In genomic region chr1:131181642-131182527, GRCm38 (mm10) we compare ENCODE assay signal across 8 mouse cellular contexts. TPM values are rescaled to one million over a fixed set of nuclear protein-coding genes. Genes with fewer than 3 reads are reported as not detected.
DNase-seq lines count a peak whose midpoint lies in the region; ATAC-seq lines count a peak whose summit lies in the region.

No protein-coding gene starts in this region.

- no peak overlapping the region for H3K27ac ChIP-seq in kidney, embryonic 14.5 days (ENCODE audit: low read depth, low read length)

- H3K4me2 ChIP-seq in kidney, embryonic 14.5 days (replicated peaks; ENCODE audit: low read depth, low read length) = no peak overlapping the region

- peaks cover 21% of the 10 kb centered on the region for H3K36me3 ChIP-seq in kidney, embryonic 14.5 days (ENCODE audit: control insufficient read depth, insufficient read depth, low read length)

- intact Hi-C loops in gastrocnemius, postnatal 36 days (cut with DNase I) = loop anchor here (1.0 to 2.0 kb wide), 2 partner anchors 65 to 79 kb away; no protein-coding TSS in a partner anchor

- no peak overlapping the region for H3K9ac ChIP-seq in kidney, embryonic 14.5 days (ENCODE audit: low read depth, low read length)

- ATAC-seq in kidney, embryonic 14.5 days (ENCODE audit: low FRiP score, low TSS enrichment) = peak; percentile 65

- H3K4me3 ChIP-seq in kidney, embryonic 14.5 days (ENCODE audit: low read length) = no peak overlapping the region

- no peaks in the 10 kb centered on the region for H3K4me1 ChIP-seq in kidney, embryonic 14.5 days (ENCODE audit: control insufficient read depth, insufficient read depth, low read length)

- no peaks in the 10 kb centered on the region for H3K27me3 ChIP-seq in kidney, embryonic 14.5 days (ENCODE audit: control insufficient read depth, insufficient read depth, low read length)

- WGBS in kidney, embryonic 14.5 days = 62% methylated on average over 9 of the region's 9 CpGs

- DNase-seq in 416B (ENCODE audit: low read depth) (peak; percentile 88), liver (peak; percentile 78)
- peak; percentile 68 for DNase-seq in adrenal gland, adult 8-10 months
- peak; percentile 82 for DNase-seq in embryo, embryonic 11 days
- peak; percentile 72 to 73 for DNase-seq in gastrocnemius, postnatal 36 days
- peak; percentile 93 for DNase-seq in naive thymus-derived CD4-positive, alpha-beta T cell, adult 2 months (ENCODE audit: low read depth)
- peak; percentile 76 to 91 for DNase-seq in spleen, postnatal 4 days (ENCODE audit: low spot score in 2 of 2)

- no peaks in the 10 kb centered on the region for H3K9me3 ChIP-seq in kidney, embryonic 14.5 days (ENCODE audit: control insufficient read depth, low read length)

RNA-seq across cellular contexts. Expression of gene Eif2d, which starts 28.9 kb away (rescaled TPM):
- 10 to 100 TPM; 44.9 to 56.7 (median 50.0) TPM for total RNA-seq in adrenal gland, adult 8-10 months (2022)
- total RNA-seq in gastrocnemius, postnatal 36 days (2021) = 10 to 100 TPM; 25.9 to 29.5 TPM
- polyA plus RNA-seq in kidney, embryonic 14.5 days (2014; fragmentation: Nextera tagmentation; extraction: Ambion mirVana) = 51.7 and 67.9 TPM in 2 replicates

RNA-seq across cellular contexts. Expression of gene Dyrk3, which starts 43.7 kb away (rescaled TPM):
- total RNA-seq in adrenal gland, adult 8-10 months (2022) = 1 to 10 TPM; 4.9 to 9.5 (median 6.3) TPM
- not detected for total RNA-seq in gastrocnemius, postnatal 36 days (2021)
- 6.0 and 6.3 TPM in 2 replicates for polyA plus RNA-seq in kidney, embryonic 14.5 days (2014; fragmentation: Nextera tagmentation; extraction: Ambion mirVana)

Comparison
In these comparisons a context has a peak if more than half of its experiments do, and no peak if none do; other contexts are left out.
1. RNA of gene Dyrk3, which starts 43.7 kb away (total RNA-seq): 4.9 to 9.5 TPM in adrenal gland, adult 8-10 months; not detected in gastrocnemius, postnatal 36 days; every median in the first group is over 4 times any median in the second.
2. Peak in every context shown above with its lines, with median percentiles within 50 percentile points of each other: DNase-seq.